Mouse (Mus musculus) adrenal gland, postnatal 36 days (tissue): ENCODE results near the gene Erg28. TPM values are rescaled to one million over a fixed set of nuclear protein-coding genes. Genes with fewer than 3 reads are reported as not detected.

Source experiments
- DNase-seq, 2 experiments: peaks; one replicate each; pipeline ENCODE4 v3.0.0; 2021; ENCODE audit warnings: mixed read lengths in 1 of 2
- total RNA-seq, 2 experiments: library from RNA; stranded (reverse); gene quantifications; 2 replicates each; pipeline ENCODE4 v1.2.3; 2021

Erg28 gene
- total RNA-seq, 2 experiments from 2014 or later, result 36.8 to 42.8 TPM

- DNase-seq, result peak; percentile 75 to 82
These were observed 10.8 kb downstream of the Erg28 start for GRCm38 (mm10) chr12:85813599-85813998.

- DNase-seq, result no peak
These were observed 12.7 kb downstream of the Erg28 start for GRCm38 (mm10) chr12:85811676-85812075.

GRCm38 (mm10) chr12:85810959-85811358 is 13.4 kb downstream of the Erg28 start:
- no peak for DNase-seq

GRCm38 (mm10) chr12:85809726-85810125 is 14.6 kb downstream of the Erg28 start:
- DNase-seq, result no peak

- DNase-seq, result no peak
These were observed 24.3 kb downstream of the Erg28 start for GRCm38 (mm10) chr12:85800031-85800430.

GRCm38 (mm10) chr12:85795551-85795950 is 28.8 kb downstream of the Erg28 start:
- DNase-seq, result no peak

GRCm38 (mm10) chr12:85794094-85794493 is 30.3 kb downstream of the Erg28 start:
- DNase-seq, result peak in 1 of 2 experiments; percentile 44

GRCm38 (mm10) chr12:85792821-85793346 is 31.5 kb downstream of the Erg28 start:
- DNase-seq, result no peak

GRCm38 (mm10) chr12:85792158-85792557 is 32.2 kb downstream of the Erg28 start:
- DNase-seq, result no peak

GRCm38 (mm10) chr12:85784916-85785815 is 39.2 kb downstream of the Erg28 start:
- no peak for DNase-seq

GRCm38 (mm10) chr12:85781606-85782005 is 42.7 kb downstream of the Erg28 start:
- DNase-seq, result peak in 1 of 2 experiments; percentile 28

- no peak for DNase-seq
These were observed 44.6 kb downstream of the Erg28 start for GRCm38 (mm10) chr12:85779707-85780106.

GRCm38 (mm10) chr12:85778962-85779361 is 45.4 kb downstream of the Erg28 start:
- DNase-seq, result no peak

GRCm38 (mm10) chr12:85771356-85771755 is 53.0 kb downstream of the Erg28 start:
- no peak for DNase-seq

- DNase-seq, result no peak
These were observed 56.6 kb downstream of the Erg28 start for GRCm38 (mm10) chr12:85767750-85768149.

GRCm38 (mm10) chr12:85766287-85766686 is 58.1 kb downstream of the Erg28 start:
- DNase-seq, result no peak

Other genes starting within 250 kb of the Erg28 start
- 10 to 100 TPM; 15.5 to 21.1 TPM for gene Jdp2, start 225.5 kb downstream of the Erg28 start, total RNA-seq
- gene Batf, start 137.9 kb downstream of the Erg28 start, total RNA-seq, result under 1 TPM; 0.59 to 0.86 TPM
- 1 to 10 TPM; 3.8 to 8.2 TPM for gene Flvcr2, start 78.0 kb downstream of the Erg28 start, total RNA-seq
- 10 to 100 TPM; 17.3 to 29.2 TPM for gene Ttll5, start 109 bp upstream of the Erg28 start, total RNA-seq